9 mouse cellular contexts compared by ENCODE assay signal in the genomic region with DNA sequence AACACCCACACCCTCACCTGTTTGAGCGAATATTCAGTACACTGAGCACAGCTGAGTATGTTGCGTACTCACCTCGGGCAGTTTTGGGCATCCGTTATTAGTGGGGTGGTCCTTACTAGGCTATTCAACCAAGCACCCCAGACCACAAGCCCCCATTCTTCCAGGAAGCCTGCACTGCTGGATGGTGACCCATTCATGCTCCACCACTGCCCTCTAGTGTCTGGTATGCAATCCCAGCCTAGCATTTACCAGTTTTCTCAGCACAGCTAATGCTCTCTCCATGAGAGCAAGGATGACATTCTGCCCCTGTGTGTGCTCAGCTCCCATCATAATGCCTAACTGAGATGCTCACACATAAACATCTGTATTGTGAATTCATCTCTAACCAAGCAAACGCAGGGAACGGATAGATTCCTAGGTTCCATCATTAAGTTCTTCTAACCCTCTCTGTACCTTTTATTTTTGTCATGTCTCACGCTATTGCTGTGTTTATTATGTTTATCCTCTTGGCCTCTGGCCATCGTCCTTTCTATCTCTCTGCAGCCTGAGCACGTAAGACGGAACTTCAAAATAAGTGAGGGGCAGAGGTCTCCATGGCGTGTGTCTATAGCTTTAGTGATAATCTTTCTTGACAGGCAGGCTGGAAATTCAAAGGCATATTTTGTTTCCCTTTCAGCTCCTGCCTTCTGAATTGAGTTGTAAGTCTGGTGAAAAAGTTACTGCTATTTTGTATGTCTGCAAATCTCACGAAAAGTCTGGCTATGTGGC. TPM values are rescaled to one million over a fixed set of nuclear protein-coding genes. Genes with fewer than 3 reads are reported as not detected.
DNase-seq lines count a peak whose midpoint lies in the region; ATAC-seq and TF ChIP-seq lines count a peak whose summit lies in the region.
"Had no signal": no experiment of that assay in that cellular context is flagged by ENCODE, and none has a peak within 500 bp of the region (broad histone marks: within the 10 kb centered on the region; RNA-seq: fewer than 3 reads in every experiment).

No protein-coding gene starts in this region.

- H3K36me3 ChIP-seq in heart, embryonic 11.5 days (ENCODE audit: control insufficient read depth, insufficient read depth, low read length): no peaks in the 10 kb centered on the region
- H3K36me3 ChIP-seq in forebrain, embryonic 16.5 days (ENCODE audit: control insufficient read depth, insufficient read depth): no peaks in the 10 kb centered on the region
- H3K36me3 ChIP-seq in intestine, embryonic 14.5 days (ENCODE audit: control insufficient read depth, insufficient read depth, low read length): no peaks in the 10 kb centered on the region
- no peaks in the 10 kb centered on the region for H3K36me3 ChIP-seq in midbrain, embryonic 10.5 days

- no peaks in the 10 kb centered on the region for H3K27me3 ChIP-seq in heart, embryonic 11.5 days (ENCODE audit: control insufficient read depth, insufficient read depth, low read length)
- H3K27me3 ChIP-seq in cerebellum, adult 2 months (ENCODE audit: control insufficient read depth, insufficient read depth, low read length): no peaks in the 10 kb centered on the region
- H3K27me3 ChIP-seq in forebrain, embryonic 16.5 days (replicated peaks; ENCODE audit: control insufficient read depth, insufficient read depth, low read length): no peaks in the 10 kb centered on the region
- no peaks in the 10 kb centered on the region for H3K27me3 ChIP-seq in intestine, embryonic 14.5 days (replicated peaks; ENCODE audit: control insufficient read depth, insufficient read depth, low read length)
- H3K27me3 ChIP-seq in midbrain, embryonic 10.5 days (ENCODE audit: low read depth, poor library complexity, severe bottlenecking): no peaks in the 10 kb centered on the region

- no peak overlapping the region for H3K9ac ChIP-seq in heart, embryonic 11.5 days (ENCODE audit: low read depth, low read length)
- H3K9ac ChIP-seq in forebrain, embryonic 16.5 days (replicated peaks; ENCODE audit: low read depth, low read length): no peak overlapping the region
- H3K9ac ChIP-seq in intestine, embryonic 14.5 days (ENCODE audit: low read length): no peak overlapping the region

- no peak overlapping the region for H3K27ac ChIP-seq in heart, embryonic 11.5 days (ENCODE audit: low read depth, low read length)
- H3K27ac ChIP-seq in cerebellum, adult 2 months (ENCODE audit: insufficient read depth, low read length): no peak overlapping the region
- no peak overlapping the region for H3K27ac ChIP-seq in forebrain, embryonic 16.5 days (ENCODE audit: low read length)
- no peak overlapping the region for H3K27ac ChIP-seq in intestine, embryonic 14.5 days (ENCODE audit: low read depth)
- peak overlapping the region; percentile 61; the same call in 1 of the 2 replicates for H3K27ac ChIP-seq in midbrain, embryonic 10.5 days (replicated peaks)

- no peaks in the 10 kb centered on the region; the same call in 1 of the 2 replicates for H3K9me3 ChIP-seq in heart, embryonic 11.5 days (replicated peaks; ENCODE audit: control insufficient read depth, low read length)
- no peaks in the 10 kb centered on the region for H3K9me3 ChIP-seq in forebrain, embryonic 16.5 days (ENCODE audit: control insufficient read depth, low read length)
- H3K9me3 ChIP-seq in intestine, embryonic 14.5 days (ENCODE audit: control insufficient read depth, low read length): 0 out of 2 replicates have a peak, but pooled peaks cover 3% of the 10 kb centered on the region
- H3K9me3 ChIP-seq in midbrain, embryonic 10.5 days (replicated peaks): no peaks in the 10 kb centered on the region

- peak; percentile 81 for TF ChIP-seq CTCF in cerebellum, adult 2 months (IDR thresholded peaks at IDR 0.05; ENCODE audit: borderline replicate concordance, insufficient read depth, low read depth, low read length)

- no peak for TF ChIP-seq POLR2A in cerebellum, adult 2 months (IDR thresholded peaks at IDR 0.05; ENCODE audit: borderline replicate concordance, insufficient read depth, low read length)

- no peak overlapping the region for H3K4me3 ChIP-seq in heart, embryonic 11.5 days (ENCODE audit: low read depth, low read length)
- H3K4me3 ChIP-seq in cerebellum, adult 2 months (replicated peaks; ENCODE audit: insufficient read depth, low read depth, low read length): no peak overlapping the region
- H3K4me3 ChIP-seq in forebrain, embryonic 16.5 days (replicated peaks; ENCODE audit: low read length): no peak overlapping the region
- no peak overlapping the region for H3K4me3 ChIP-seq in intestine, embryonic 14.5 days (ENCODE audit: low read depth, low read length)
- no peak overlapping the region for H3K4me3 ChIP-seq in midbrain, embryonic 10.5 days
- H3K4me3 ChIP-seq: myocyte had no signal

- whole genome bisulfite sequencing in heart, embryonic 11.5 days (ENCODE audit: insufficient replicate concordance): 53% methylated on average over 12 of the region's 12 CpGs
- 40% methylated on average over 12 of the region's 12 CpGs for WGBS in cerebellum, adult 2 months
- WGBS in forebrain, embryonic 16.5 days: 50% methylated on average over 12 of the region's 12 CpGs
- whole genome bisulfite sequencing in intestine, embryonic 14.5 days: 53% methylated on average over 12 of the region's 12 CpGs
- 60% methylated on average over 12 of the region's 12 CpGs for WGBS in midbrain, embryonic 10.5 days

- peak; percentile 34 to 79 for DNase-seq in heart, adult 18-20 months
- DNase-seq in cerebellum, adult 2 months: peak; percentile 21 to 22
- DNase-seq in intestine, embryonic 14.5 days (ENCODE audit: low spot score): peak; percentile 79
- peak; percentile 69 to 75 for DNase-seq in left cerebral cortex, postnatal 14 days (ENCODE audit: low spot score in 2 of 2)
- DNase-seq in midbrain, embryonic 10.5 days (ENCODE audit: low spot score): peak; percentile 73
- peak; percentile 56 for DNase-seq in right cerebral cortex, postnatal 14 days

- no peak for ATAC-seq in heart, embryonic 11.5 days (replicated peaks; ENCODE audit: insufficient number of reproducible peaks, low FRiP score, low TSS enrichment)
- ATAC-seq in forebrain, embryonic 16.5 days: peak; percentile 91
- ATAC-seq in intestine, embryonic 14.5 days (replicated peaks; ENCODE audit: low FRiP score, low TSS enrichment, low read depth): peak; percentile 53; the same call in 1 of the 2 replicates

- intact Hi-C loops in left cerebral cortex, postnatal 14 days (cut with DNase I): no loop called here

- H3K4me1 ChIP-seq in heart, embryonic 11.5 days (ENCODE audit: control insufficient read depth, insufficient read depth, low read length): no peaks in the 10 kb centered on the region
- H3K4me1 ChIP-seq in cerebellum, adult 2 months (ENCODE audit: control insufficient read depth, insufficient read depth, low read length): no peaks in the 10 kb centered on the region; the same call in 1 of the 2 replicates
- no peaks in the 10 kb centered on the region; the same call in 1 of the 2 replicates for H3K4me1 ChIP-seq in forebrain, embryonic 16.5 days (replicated peaks; ENCODE audit: control insufficient read depth, insufficient read depth, low read length)
- H3K4me1 ChIP-seq in intestine, embryonic 14.5 days (replicated peaks; ENCODE audit: control insufficient read depth, insufficient read depth, low read length): no peaks in the 10 kb centered on the region
- H3K4me1 ChIP-seq in midbrain, embryonic 10.5 days: peaks cover 11% of the 10 kb centered on the region

- H3K4me2 ChIP-seq in heart, embryonic 11.5 days: no peak overlapping the region
- no peak overlapping the region for H3K4me2 ChIP-seq in forebrain, embryonic 16.5 days (ENCODE audit: low read length)
- no peak overlapping the region for H3K4me2 ChIP-seq in intestine, embryonic 14.5 days (ENCODE audit: low read length)

RNA-seq across cellular contexts. Expression of a gene that starts 17.0 kb away (rescaled TPM):
- total RNA-seq in heart, adult 18-20 months (2021): 1 to 10 TPM; 7.9 to 8.0 TPM
- polyA plus RNA-seq in heart, embryonic 11.5 days (2014; fragmentation: Nextera tagmentation; extraction: Ambion mirVana): 44.6 and 50.4 TPM in 2 replicates
- 45.8 and 46.4 TPM in 2 replicates for polyA plus RNA-seq in cerebellum, adult 2 months (2012; rRNA removed)
- 49.0 and 52.7 TPM in 2 replicates for polyA plus RNA-seq in forebrain, embryonic 16.5 days (2015; fragmentation: Nextera tagmentation; extraction: Ambion mirVana)
- polyA plus RNA-seq in intestine, embryonic 14.5 days (2014; fragmentation: Nextera tagmentation; extraction: Ambion mirVana): 49.4 and 52.1 TPM in 2 replicates
- total RNA-seq in left cerebral cortex, postnatal 14 days (2021): 10 to 100 TPM; 48.0 to 51.4 TPM
- polyA plus RNA-seq in midbrain, embryonic 10.5 days (2016; fragmentation: Nextera tagmentation; extraction: Ambion mirVana): 50.7 and 54.7 TPM in 2 replicates

Comparison
In these comparisons a context has a peak if more than half of its experiments do, and no peak if none do; other contexts are left out.
1. DNase-seq: peak in every context shown above with its lines; median percentile 79 in intestine, embryonic 14.5 days; 73 in midbrain, embryonic 10.5 days; 72 in left cerebral cortex, postnatal 14 days; 56 in heart, adult 18-20 months; 56 in right cerebral cortex, postnatal 14 days; 22 in cerebellum, adult 2 months.